Mouse (Mus musculus): ENCODE results near the gene Gm10130.
"Not testable (repeated sequence)": the region's sequence is repeated elsewhere in the genome, so short reads cannot be mapped to it uniquely, and the experiment has no call there.

Gene Gm10130

DNA sequence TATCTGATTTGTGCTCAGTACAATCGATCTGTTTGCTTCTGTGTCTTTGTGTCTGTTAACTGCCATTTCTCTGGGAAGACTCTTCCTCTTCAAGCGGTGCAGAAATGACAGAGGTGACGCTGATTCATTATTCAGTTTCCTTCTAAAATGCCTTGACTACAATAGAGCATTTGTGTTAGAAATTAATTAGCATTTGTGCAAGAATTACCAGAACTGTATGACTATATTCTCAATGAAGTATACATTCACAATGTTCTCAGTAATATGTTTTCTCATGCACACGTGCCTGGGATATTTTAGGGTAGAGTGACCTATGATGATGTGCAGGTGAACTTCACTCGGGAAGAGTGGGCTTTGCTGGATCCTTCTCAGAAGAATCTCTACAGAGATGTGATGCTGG, at the start of gene Gm10130:
TSS of gene Gm10130 (plus strand) at position 301 of the 400 bp plus-strand sequence.
- no peak for DNase-seq

DNA sequence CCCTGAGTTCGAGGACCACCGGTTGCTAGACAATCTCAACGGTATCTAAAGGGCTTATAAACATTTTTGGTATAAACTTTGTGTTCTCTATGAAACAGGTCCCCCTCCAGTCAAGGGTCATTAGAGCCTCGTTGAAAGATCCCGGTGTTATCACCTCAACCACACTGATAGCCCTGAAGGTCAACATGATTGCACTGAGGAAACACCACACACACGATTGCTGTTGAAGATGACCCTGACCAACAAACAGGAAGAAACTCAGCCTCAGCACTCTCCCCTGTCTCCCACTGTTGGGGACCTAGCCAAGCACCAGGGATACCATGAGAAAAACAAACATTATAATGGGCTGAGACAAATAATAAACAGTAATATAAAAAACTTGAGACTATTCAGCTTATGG, 29.8 kb upstream of the Gm10130 start:
- DNase-seq, result no peak

DNA sequence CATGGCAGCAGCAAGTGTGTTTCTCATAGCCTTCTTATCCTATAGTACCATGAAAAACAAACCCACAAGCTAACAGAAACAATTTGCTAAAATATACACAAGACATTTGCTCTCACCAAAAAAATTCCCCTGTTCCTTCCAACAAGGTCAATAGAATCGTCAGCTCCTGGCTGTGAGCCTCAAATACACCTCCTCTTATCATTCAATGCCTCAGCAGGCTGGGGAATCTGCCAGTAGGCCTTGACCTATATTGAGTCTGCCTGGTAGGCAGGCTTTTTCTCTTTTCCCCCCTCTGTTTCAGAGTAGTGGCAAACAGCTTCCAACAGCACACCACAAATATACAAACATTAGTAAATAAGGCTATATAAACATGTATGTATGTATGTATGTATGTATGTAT, 24.4 kb upstream of the Gm10130 start:
- no peak for DNase-seq

DNA sequence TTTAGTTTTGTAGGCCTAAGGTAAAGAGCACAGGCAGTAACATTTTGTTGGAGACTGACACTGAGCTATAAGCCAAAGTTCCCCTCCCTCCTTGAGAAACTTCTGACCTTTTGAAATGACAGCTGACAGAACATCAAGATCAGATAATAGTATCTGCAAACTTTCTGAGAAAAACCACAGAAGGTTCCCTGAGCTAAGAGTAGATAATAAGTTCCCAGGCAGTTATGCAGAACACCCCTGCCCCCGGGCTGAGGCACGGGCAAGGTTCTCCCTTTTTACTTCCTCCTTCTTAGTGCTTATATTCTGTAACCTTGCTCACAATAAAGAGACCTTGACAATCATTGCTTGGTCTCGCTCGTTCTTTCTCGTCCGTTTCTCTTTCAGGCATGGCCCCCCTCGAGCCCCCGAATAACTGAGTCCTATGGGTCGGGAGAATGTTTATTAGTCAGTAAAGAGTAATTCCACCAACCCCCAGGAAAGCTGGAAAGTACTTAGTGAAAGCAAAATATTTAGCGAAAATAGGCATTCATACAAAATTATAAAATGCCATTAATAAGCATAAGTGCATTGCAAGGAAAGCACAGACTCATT, 16.2 kb upstream of the Gm10130 start:
- DNase-seq, result no peak

DNA sequence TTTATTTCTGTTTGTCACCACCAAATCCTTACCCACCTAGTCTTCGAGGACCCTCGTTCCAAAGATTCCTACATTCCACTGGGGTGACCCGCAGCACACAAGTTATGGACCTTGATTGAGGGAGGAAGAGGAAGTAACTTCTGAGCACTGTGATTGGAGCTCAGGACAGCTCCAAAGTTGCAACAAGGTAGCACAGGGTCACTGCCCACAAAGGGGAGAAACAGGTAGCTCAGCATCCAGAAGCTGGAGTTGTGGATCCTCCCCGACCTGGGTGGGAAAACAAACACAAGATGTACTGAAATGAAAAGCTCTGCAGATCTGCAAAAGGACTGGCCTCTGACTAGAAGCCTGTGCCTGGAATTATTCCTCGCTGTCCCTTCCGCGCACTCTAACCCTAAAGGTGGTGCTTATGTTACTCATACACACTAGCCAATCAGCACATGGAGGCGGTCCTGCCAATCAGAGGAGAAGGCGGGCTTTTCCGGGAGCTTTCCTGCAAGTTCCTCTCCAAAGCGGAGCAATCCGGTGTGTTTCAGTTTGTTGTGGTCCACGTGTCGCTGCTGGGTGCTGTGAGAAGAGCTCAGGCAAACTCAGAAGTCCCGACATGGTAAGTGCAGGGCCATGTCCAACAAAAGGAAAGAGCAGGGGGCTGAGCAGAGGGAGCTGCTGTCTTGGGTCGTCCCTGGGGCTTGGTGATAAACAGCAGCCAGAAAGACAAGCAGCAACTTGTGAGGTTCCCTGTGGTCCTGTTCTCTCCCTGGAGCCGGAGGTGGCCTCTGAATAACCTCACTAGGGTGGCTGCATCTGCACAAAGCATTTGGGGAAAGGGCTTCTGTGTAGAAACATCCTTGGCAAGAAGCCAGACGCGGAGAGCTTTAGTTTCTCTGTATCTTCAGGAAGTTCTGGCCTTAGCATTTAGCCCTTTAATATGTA, 12.3 kb upstream of the Gm10130 start:
- peak; percentile 90 to 95 for DNase-seq

DNA sequence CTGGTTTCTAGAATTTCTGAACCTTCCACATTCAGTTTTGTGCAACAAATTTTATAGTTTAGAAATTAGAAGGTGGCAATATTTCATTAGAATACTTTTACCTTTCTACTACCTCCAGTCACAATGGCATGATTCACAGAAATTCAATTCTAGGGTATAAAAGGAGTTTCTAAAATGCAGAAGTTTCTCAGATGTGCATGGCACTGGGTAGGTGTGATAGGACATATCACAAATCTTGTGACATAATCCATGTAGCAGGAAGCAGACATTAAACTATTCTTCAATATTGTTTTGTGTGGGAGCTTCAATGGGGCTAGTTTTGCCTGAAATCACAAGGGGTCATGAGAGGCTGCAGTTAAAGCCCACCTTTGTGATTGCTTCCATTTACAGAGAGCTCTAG, 7.4 kb upstream of the Gm10130 start:
- DNase-seq, result no peak

DNA sequence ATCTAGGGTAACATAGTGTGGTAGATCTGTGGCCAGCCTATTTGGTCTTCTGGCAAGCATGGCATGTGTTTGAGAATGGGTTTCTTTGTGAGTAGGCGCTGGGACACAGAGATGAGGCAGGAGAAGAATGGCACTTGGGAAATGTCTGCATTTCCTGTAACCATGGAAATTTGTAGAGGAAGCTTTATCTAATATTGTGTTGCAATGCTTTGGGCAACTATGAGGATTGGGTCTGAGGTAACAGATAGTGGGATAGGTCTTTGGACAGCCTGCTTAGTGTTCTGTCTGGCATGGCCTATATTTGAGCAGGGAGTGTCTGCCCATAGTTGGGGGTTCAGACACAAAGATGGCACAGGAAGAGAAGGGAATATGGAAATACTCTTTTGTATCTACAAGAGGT, 4.5 kb upstream of the Gm10130 start:
- no peak for DNase-seq

DNA sequence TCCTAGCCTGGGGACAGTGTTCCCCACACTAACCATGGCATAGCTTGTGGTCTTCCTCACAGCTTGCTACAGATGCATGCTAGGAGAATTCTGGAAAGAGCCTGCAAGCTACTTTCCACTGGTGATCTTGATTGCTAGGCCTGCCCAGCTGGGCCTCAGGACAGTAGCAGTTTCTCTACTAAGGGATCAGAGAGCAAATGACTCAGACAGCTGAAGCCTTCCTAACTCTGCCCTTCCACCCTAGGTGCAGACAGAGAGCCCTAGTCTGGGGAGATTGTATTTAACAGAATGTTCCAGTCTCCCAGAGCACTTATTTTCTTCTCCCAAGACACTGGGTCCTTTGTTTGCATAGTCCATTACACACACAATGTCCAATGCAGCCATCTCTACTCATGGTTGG, 33.6 kb downstream of the Gm10130 start:
- not testable (repeated sequence) for DNase-seq

DNA sequence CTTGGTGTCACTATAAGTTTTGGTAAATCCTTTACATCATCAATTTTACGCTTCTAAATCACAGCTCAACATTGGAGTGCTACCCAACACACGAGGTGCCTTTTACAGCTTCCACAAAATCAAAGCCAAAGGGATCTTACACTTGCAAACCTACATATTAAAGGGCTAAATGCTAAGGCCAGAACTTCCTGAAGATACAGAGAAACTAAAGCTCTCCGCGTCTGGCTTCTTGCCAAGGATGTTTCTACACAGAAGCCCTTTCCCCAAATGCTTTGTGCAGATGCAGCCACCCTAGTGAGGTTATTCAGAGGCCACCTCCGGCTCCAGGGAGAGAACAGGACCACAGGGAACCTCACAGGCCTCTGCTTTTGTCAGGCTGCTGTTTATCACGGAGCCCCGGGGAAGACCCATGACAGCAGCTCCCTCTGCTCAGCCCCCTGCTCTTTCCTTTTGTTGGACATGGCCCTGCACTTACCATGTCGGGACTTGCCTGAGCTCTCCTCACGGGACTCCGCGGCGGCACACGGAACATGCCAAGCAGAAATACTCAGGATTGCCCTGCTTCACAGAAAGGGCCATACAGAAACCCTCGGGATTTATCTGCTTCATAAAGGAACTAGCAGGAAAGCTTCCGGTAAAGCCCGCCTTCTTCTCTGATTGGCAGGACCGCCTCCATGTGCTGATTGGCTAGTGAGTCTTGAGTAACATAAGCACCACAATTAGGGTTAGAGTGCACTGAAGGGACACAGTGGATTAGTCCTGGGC, 38.8 kb downstream of the Gm10130 start, which contains the start of gene 3300002I08Rik:
TSS of gene 3300002I08Rik (minus strand) at position 653 of the 765 bp plus-strand sequence.
- peak; percentile 88 to 95 for DNase-seq

DNA sequence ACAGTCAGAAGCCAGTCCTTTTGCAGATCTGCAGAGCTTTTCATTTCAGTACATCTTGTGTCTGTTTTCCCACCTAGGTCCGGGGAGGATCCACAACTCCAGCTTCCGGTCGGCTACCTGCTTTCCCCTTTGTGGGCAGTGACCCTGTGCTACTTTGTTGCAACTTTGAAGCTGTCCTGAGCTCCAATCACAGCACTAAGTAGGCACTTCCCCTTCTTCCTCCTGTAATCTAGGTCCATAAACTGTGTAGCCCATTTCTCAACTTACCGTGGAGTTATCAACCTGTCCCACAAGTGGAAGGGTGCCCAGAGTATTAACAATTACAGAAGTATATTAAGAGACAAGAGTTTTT, 39.4 kb downstream of the Gm10130 start:
- no peak for DNase-seq

DNA sequence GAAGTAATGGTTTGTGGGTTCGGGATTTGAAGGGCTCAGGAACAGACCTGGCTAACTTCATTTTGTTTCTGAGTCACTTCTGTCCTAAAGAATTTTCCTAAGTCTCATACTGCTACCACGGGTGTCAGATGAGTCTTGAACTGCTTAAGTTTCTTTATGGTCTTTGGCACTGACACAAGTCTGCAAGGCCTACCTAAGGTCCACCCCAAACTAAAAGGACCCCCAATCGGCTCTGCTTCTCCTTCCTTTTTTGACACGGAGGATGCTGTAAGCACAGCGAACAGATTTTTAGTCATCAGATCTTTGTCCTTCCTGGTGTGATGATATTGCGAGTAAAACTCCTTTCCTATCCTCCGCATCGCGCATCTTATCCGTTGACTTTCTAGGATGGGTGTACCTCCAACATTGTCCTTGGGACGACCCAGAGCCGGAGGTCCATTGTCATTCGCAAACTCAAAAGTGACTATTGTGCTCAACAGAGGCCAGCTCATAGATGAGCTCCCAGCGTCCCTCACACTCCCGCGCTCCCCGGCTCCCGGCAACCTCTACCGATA, 62.1 kb downstream of the Gm10130 start:
- not testable (repeated sequence) for DNase-seq

DNA sequence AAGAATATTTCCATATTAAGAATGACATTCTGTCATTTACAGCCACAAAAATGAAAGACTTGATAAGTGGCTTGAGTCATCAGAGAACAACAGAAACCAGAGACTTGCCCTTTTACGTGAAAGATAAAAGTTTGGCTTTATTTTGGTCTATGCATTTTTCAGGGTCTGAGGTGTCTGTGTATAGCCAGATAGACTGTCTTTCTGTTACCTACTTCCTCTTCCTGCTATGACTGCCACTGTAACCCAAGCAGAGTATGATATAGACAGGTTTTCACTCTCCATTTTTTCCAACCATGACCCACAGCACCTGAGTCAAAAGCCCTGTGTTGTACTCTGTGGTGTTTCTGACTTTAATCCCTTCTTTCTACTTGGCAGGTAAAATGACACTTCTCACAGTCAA, 66.7 kb downstream of the Gm10130 start:
- no peak for DNase-seq

DNA sequence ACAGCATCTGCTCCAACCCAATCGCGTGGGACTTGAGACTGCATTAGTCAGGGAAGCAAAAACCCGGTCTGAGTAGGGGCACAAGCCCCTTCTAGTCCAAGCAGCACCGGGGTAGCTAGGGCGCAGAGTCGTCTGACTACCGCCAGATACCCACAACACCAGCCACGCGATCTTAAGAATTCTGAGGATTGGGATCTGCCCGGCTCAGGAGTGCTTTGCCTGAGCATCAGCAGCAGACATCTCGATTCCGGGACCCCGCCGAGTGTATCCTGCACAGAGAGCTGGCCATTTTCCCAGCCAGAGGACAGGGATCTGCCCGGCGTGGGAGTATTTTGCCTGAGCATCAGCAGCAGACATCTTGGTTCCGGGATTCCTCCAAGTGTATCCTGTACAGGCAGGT, 88.6 kb downstream of the Gm10130 start:
- not testable (repeated sequence) for DNase-seq
